Mouse (Mus musculus): Measurements from ENCODE around the gene Gfm1.

Gfm1 gene

GRCm38 (mm10) chr3:67493132-67493531, 63.2 kb downstream of the Gfm1 start:
- ATAC-seq (ENCODE audit: insufficient number of reproducible peaks, low FRiP score, low TSS enrichment) = no peak

GRCm38 (mm10) chr3:67496310-67496709, 66.4 kb downstream of the Gfm1 start:
- ATAC-seq (ENCODE audit: insufficient number of reproducible peaks, low FRiP score, low TSS enrichment) = no peak

- ATAC-seq (ENCODE audit: insufficient number of reproducible peaks, low FRiP score, low TSS enrichment) = no peak
Measured at GRCm38 (mm10) chr3:67497998-67498397, 68.1 kb downstream of the Gfm1 start.

DNA sequence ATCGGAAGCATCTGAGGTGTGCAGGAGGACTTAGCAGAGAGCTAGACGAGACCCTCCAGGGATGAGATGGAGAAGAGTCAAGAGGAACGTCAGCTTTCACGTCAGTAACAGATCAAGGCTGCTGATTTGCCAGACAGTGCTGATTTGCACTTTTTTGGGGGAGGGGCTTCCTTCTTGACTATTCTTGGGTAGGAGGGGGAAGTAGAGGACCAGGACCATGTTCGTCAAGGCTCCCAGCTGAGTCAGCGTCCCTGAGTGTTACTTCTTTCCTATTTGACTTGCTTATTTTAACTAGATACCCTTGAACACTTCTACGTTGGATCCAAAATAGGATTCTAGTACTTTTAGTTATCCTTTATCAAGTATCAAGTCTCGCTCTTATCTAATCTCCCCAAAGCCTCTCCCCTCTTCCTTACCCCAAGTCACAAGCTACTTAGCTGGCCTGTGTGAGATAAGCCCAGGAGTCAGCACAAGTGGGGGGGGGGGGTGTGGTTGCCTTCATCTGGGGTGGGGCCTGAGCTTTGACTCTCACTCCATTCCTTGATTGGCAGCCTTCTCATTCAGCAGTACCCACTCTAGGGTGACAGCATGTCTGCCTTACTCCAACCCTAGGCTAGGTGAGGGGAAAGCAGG, 69.0 kb downstream of the Gfm1 start:
- no peak for ATAC-seq (ENCODE audit: insufficient number of reproducible peaks, low FRiP score, low TSS enrichment)

GRCm38 (mm10) chr3:67499406-67499791, 69.5 kb downstream of the Gfm1 start:
- ATAC-seq (ENCODE audit: insufficient number of reproducible peaks, low FRiP score, low TSS enrichment) = no peak

DNA sequence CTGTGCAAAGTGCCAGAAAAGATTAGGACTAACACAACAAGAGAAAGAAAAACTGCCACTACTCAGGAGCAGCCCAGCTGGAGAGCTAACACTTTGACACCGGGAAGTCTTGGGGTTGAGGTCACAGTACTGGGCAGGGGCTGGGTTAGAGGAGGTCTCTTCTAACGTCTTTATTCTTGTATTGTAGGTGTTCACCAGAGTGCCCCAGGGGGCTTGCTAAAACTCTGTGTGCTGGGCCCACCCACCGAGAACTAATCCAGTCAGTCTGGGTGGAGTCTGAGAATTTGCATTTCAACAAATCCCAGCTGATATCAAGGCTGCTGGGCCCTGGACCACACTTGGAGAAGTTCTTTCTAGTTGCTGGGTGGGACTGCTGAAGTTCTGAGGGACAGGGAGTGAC, 74.0 kb downstream of the Gfm1 start:
- no peak for ATAC-seq (ENCODE audit: insufficient number of reproducible peaks, low FRiP score, low TSS enrichment)

DNA sequence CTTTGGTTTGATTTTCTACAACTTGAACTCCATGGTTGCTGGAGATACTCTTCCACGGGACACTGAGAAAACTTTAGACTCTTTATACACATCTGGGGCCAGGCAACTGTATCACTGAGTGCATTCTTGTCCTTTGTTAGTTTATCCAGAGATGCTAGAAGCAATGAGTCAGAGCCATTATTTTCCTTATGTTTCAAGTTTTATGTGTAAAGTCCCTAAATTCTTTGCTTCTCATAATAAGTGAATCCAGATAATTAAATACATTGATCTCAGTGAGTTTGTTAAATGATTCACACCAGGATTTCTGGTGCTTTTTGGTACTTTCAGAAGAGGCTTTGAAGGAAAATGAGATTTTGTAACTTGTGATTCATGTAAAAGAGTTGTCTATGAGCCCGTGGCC, 75.4 kb downstream of the Gfm1 start:
- ATAC-seq (ENCODE audit: insufficient number of reproducible peaks, low FRiP score, low TSS enrichment) = no peak

GRCm38 (mm10) chr3:67508216-67508892, 78.5 kb downstream of the Gfm1 start:
- ATAC-seq (ENCODE audit: insufficient number of reproducible peaks, low FRiP score, low TSS enrichment) = no peak

GRCm38 (mm10) chr3:67512807-67513206, 82.9 kb downstream of the Gfm1 start:
- ATAC-seq (ENCODE audit: insufficient number of reproducible peaks, low FRiP score, low TSS enrichment) = peak; percentile 68

DNA sequence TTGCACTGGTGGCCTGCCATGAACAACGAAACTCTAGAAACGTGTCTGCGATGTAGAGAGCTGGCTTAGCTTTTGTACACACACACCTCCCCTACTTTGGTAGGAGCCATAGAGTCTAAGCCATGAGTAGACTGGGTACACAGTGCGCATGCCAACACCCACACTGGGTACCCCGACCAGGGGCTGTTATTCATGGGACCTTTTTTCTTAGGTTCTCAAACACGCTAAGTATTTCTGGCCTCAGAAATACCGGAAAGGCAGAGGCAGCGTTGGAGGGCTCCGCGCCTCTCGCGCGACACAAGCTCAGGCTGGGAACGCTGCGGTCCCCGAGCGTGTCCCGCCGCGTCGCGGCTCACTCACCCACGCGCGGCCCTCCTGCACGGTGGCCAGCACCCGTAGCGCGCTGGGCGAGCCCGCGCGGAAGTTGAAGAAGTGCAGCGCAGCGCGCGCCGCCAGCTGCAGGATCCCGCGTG, 84.9 kb downstream of the Gfm1 start:
- 0 out of 2 replicates have a peak, but pooled peaks have one; percentile 9 for ATAC-seq (ENCODE audit: insufficient number of reproducible peaks, low FRiP score, low TSS enrichment)

- ATAC-seq (ENCODE audit: insufficient number of reproducible peaks, low FRiP score, low TSS enrichment) = 0 out of 2 replicates have a peak, but pooled peaks have one; percentile 12
Measured at GRCm38 (mm10) chr3:67515274-67515801, 85.4 kb downstream of the Gfm1 start, which contains the start of gene Rarres1. Gene Rarres1 (minus strand): TSS chr3:67515523.

GRCm38 (mm10) chr3:67520568-67521143, 90.8 kb downstream of the Gfm1 start:
- no peak for ATAC-seq (ENCODE audit: insufficient number of reproducible peaks, low FRiP score, low TSS enrichment)

DNA sequence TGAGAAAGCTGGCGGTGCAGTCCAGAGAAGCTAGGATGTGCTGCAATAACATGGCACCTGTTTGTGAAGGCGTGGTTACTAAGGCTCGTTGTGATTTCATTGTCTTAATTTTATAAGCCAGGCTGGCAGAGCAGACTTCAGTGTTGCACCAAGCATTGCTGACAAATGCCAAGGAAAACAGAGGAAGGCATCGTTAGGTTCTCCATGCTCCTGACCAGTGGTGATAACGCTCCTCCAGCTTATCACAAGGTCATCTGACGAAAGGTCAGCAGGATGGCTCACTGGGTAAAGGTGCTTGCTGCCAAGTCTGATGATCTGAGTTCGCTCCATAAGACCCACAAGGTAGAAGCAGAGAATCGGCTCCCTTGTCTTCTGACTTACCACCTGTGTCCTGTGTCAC, 92.8 kb downstream of the Gfm1 start:
- no peak for ATAC-seq (ENCODE audit: insufficient number of reproducible peaks, low FRiP score, low TSS enrichment)

DNA sequence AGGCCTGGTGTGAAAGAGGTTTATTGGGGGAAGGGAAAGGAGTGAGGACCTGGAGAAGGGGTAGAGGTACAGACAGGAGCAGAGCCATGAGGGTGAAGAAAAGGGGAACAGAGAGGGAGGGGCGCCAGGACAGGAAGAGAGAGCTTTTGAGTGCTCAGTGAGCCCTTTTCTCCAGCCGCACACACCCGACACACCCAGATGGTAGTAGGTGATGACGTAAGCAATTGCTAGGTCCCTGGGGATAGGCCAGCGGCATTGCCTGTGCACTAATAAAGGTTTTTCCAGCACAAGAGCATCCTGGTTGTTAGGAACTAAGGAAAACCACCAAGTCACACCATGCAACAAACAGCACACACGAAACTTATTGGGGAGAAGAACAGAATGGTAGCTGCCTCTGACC, 94.9 kb downstream of the Gfm1 start:
- no peak for ATAC-seq (ENCODE audit: insufficient number of reproducible peaks, low FRiP score, low TSS enrichment)

All from cerebellum, adult (tissue).